Mouse (Mus musculus): ENCODE measurements around the gene Smyd2.

DNA sequence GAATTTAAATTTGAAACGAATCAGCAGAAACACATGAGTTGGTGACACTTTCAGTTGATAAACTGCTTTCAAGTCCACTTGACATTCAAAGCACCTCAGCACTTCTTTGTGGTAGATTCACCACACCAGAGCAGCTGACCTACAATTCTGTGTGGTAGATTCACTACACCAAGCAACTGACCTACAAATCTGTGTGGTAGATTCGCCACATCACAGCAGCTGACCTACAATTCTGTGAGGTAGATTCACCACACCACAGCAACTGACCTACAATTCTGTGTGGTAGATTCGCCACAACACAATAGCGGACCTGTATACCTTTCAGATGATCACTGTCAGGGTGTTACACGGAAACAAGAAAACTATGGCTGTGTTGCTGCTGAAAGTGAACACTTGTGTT, 19.6 kb upstream of the Smyd2 start:
- TF ChIP-seq CTCF (IDR thresholded peaks at IDR 0.05 in 2 of 3, conservative IDR thresholded peaks at IDR 0.05 in 1 of 3; ENCODE audit: control insufficient read depth in 1 of 3, insufficient read depth in 1 of 3, low read depth in 2 of 3, low read length in 3 of 3, poor library complexity in 1 of 3, severe bottlenecking in 1 of 3) (no peak), ZNF384 (IDR thresholded peaks at IDR 0.05; ENCODE audit: low read depth, low read length) (no peak), KAT2A (conservative IDR thresholded peaks at IDR 0.05; ENCODE audit: low read depth, low read length) (no peak), MXI1 (IDR thresholded peaks at IDR 0.05; ENCODE audit: low read depth, low read length) (no peak), ZC3H11A (IDR thresholded peaks at IDR 0.05; ENCODE audit: low read depth, low read length) (peak; percentile 36; the same call in 1 of the 2 replicates), TCF12 (IDR thresholded peaks at IDR 0.05; ENCODE audit: low read depth, low read length) (no peak), TBP (IDR thresholded peaks at IDR 0.05; ENCODE audit: low read depth, low read length) (no peak)

All from MEL (cell line).